Mouse (Mus musculus) testis, postnatal 10 days (tissue): ENCODE data around the gene 4930402H24Rik.

Source experiments
- DNase-seq: peaks from one replicate; pipeline ENCODE4 v3.0.0; 2021; ENCODE audit warnings: low spot score

The 4930402H24Rik gene

DNA sequence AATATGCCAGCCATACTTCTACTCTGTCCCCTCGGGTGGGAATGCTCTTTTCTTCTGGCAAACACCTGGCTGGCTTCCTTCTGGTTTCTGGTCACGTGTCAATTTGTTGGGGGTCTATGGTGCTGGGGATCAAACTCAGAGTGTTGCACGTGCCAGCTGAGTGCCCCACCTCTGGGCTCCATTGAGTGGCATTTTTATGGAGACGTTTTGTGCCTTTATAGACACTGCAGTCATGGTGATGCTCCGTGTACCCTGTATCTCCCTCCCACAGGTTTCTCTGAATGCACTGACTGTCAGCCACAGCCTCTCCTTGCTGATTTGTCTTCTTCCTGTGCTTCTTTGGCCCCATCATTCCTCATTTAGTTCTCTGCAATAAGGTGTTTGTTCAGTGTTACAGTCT is 174.4 kb downstream of the 4930402H24Rik start:
- DNase-seq = no peak

DNA sequence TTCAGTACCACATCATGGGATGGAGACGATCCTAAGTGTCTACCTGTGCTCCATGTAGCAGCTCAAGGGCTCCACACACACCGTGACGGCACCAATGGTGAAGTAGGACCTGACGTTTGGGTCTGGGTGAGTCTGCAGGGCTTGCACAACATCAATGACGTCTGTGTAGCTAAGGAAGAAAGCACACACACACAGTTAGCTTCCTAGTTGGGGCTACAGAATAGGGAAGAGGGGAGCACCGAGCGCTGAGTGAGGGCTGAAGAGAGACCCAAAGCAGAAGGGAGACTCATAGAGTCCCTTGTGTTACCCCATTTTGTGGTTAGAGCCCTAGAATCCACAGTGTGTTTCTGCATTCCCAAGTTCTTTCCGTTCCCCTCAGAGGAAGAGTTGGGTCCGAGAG is 175.5 kb downstream of the 4930402H24Rik start:
- DNase-seq = no peak

DNA sequence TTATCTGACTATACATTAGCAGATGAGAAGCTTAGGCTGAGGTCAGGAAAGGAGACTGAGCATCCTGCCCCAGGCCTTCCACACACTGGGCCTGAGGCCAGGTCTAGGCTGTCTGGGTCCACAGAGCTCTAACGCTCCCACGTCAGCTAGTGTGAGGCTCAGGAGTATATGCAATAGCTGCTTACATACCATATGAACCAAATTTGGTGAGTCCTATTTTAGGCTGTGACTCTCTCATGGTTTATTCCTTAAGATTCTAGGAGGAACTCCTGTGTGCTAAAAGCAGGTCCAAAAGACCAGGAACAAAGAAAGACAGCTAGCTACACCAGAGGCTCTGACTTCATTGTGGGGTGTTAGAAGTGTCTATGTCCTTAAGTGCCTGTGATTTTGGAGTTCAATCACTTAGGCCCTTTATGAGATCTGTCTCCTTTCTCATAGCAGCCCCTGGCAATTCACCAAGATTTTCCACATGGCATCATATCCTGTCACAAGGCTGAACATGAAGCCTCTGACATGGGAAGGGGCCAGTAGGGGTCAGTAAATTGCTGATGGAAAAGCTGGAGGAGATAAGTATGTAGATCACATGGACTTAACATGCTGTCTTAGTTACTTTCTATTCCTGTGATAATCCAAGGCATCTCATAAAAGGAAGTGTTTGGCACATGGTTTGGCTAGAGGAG is 177.2 kb downstream of the 4930402H24Rik start:
- no peak for DNase-seq

DNA sequence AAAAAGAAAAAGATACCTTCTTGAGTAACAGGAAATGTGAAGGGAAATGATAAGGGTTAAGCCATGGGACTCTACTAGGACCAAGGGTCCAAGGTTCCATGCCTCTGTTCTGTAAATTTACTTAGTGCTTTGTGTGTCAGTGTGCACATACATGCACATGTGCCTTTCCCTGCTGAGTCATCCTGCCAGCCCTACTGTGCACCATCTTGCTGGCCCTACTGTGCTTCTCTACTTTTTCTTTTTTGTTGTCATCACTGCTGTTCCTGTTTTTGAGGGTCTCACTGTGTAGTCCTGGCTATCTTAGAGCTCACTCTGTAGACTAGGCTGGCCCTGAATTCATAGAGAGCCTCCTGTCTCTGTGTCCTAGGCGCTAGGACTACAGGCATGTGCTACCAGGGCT is 178.5 kb downstream of the 4930402H24Rik start:
- DNase-seq = no peak

DNA sequence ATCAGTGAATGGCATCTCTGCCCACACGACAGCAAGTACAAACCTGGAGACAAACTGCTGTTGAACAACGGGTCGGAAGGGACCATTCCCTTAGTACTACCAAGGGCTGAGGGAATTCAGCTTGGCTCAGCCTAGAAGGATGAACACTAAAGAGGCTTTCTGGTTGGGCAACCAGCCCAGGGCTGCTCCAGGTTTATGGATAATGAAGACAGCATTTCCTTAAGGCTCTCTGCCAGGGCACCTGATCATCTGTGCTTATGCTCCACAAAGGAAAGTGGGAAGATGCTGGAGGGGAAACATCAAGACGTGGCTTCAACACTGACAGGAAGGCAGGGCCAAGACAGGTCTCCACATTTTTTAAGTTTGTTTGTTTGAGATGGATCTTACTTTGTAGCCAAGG is 181.8 kb downstream of the 4930402H24Rik start:
- no peak for DNase-seq

DNA sequence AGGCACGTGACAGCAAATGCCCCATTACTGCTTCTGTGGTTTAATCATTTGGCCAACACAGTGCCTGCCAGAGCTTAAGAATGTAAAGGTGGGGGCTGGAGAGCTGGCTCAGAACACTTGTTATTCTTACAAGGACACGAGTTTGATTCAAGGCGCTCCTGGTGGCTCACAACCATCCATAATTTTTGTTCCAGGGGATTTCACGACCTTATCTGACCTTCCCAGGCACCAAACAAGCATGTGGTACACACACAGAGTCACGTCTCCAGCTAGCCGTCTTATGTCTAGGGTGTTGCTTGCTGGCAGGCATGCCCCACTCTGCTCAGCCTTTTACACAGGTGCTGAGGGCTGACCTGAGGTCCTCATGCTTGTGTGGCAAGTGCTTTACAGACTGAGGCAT is 188.3 kb downstream of the 4930402H24Rik start:
- no peak for DNase-seq

DNA sequence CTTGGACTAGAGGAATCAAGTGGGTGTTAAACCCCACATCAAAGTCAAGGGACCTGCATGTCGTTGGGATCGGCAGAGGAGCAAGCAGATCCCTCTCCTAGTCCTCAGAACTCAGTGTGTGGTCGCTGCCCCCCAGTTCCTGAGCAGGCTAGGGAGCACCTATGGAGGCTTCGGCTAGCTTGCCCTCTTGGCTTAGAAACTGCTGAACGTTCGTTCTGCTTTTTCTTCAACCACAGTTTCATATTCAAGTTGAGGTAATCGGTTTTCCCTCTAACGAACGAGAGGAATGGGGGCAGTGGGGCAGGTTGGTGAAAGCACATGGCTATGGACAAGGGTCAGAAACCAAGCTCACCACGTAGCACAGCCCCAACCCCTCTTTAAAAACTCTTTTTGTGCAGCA is 199.1 kb downstream of the 4930402H24Rik start:
- DNase-seq = no peak

DNA sequence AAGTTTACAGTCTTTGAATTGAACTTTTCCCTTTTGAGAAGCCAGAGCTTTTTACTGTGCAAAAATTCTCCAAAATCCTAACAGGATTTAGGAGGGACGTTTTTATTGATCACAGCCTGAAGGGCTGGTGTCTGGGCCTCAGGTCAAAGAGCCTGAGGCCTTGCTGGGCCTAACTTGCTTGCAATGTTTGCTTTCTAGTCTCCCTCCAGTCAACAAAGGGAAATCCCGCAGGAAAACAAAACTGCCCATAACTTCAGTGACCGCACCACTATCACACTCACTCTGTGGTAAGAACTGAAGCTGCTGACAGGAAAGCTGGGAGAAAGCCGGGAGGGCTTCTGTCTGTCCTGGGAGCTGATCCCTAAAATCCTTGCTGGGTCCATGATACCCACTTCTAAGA is 199.6 kb downstream of the 4930402H24Rik start:
- DNase-seq = no peak

DNA sequence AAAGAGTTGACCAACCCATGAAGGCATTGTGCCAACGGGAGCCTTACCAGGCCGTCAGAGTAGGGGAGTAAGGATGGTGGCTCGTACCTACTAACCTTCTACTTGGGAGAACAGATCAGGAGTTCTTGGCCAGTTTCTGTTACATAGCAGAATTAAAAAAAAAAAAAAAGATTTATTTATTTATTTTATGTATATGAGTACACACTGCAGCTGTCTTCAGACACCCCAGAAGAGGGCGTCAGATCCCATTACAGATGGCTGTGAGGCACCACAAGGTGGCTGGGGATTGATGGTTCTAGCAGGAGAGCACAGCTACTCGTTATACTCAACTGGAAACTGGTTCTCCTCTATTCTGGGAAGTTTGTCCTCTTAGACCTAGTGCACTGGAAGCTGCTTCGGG is 201.0 kb downstream of the 4930402H24Rik start:
- DNase-seq = no peak

DNA sequence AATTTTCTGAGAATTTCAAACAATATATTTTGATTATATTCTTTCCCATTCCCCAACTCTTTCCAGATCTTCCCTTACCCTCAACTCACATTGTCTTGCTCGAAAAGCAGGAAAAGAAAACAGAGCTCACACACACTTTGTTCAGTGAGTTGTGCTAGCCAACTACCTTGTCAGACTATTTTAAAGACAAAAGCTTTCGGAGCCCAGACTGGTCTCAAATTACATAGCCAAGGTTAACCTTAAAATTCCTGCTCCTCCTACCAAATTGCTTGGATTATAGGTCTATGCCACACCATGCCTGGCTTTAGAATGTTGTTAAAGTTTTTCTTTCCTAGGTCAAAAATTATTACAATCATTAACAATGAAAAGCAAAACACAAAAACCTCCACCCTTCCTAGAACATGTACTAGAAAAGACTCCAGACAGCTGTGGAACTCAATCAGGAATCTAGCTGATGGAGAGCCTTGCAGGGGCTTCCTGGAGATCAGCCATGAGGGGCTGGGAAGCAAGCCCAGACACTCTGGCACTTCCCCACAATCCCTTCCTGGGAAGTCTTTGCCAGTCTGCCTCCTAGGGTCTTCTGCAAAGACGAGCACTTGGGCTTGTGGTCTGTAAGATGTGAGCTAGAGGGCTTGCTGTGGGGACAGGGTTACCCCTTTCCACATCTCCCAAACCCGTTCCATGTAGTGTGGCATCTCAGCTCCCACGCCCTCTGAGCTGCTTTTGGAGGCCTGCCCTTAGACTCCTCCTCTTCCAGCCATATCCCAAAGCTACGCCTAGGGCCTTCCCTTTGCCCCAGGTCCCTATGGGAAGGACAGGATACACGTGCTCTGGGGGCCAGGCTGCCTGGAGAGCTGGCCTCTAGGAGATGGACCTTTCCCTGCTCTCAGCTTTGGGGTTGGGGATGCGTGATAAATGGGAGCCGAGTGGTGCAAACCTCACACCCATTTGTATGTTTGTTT is 201.9 kb downstream of the 4930402H24Rik start:
- no peak for DNase-seq

DNA sequence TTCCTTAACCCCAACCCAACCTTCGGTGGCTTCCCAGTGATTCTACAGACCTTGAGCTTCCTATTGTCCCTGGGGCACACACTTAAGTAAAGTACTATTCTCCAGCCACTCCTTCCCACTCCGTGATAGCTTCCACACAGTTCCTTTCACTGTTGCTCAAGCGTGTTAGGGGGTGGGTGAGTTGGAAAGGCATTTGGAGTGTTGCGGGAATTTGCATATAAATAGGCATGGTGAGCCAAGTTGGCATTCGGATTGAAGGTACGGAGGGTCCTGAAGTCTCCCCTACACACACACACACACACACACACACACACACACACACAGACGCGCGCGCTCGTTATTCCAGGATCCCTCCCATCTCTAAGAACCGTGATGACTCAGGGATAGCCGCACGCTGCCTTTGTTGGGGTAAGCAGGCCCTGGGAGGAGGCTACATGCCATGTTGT is 208.4 kb downstream of the 4930402H24Rik start:
- no peak for DNase-seq

DNA sequence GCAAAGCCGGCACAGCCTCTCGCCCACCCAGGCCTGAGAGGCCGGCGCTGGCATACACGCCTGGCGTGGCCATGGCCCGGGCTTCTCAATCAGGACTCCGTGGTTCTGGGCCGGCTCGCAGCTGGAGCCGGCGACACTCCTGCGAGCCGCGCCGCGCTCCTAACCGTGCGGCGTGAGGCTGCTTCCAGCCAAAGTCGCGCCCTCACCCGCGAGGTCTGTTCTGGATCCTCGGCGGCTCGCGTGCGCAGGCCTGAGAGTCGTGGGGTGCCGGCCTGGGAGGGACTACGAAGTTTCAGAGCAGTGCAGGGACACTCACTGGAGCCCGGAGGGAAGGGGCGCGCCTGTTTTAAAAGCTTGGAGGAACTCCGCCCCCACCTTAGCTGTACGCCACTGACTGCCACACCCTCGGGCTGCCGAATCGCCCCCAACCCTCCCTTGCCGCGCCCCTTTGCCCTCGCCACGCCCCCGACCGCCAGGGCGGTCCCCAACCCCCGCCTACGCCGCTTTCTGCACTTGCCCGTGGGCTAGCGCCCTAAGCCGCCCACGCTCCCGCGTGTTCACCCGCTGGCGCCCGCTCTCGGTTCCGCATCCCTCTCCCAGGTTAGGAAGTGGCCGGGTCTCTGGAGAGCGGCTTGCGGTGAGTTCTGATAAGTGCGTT is 208.9 kb downstream of the 4930402H24Rik start, which contains the start of gene Slc4a11:
TSS of gene Slc4a11 (minus strand) at position 367 of the 658 bp plus-strand sequence.
- DNase-seq = peak; percentile 82

DNA sequence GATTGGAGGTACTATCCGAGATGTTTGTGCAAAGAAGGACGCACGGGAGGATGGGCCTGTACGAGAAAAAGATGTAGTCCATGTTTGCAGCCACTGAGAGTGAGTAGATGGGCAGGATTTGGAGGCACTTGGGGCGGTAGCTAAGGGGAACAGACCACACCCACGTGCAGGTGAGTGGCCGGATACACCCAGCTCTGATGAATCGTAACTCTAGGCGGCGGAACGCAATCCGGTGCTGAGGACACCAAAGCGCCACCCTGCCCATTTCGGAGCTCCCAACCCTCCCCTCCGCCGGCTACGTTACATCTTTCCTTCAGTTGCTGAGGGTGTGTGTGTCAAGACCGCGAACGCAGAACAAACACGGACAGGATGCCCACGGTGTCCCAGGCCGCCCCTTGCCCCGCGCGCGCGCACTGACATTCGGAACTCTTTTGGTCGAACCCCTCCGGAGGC is 209.5 kb downstream of the 4930402H24Rik start:
- DNase-seq = peak; percentile 55

DNA sequence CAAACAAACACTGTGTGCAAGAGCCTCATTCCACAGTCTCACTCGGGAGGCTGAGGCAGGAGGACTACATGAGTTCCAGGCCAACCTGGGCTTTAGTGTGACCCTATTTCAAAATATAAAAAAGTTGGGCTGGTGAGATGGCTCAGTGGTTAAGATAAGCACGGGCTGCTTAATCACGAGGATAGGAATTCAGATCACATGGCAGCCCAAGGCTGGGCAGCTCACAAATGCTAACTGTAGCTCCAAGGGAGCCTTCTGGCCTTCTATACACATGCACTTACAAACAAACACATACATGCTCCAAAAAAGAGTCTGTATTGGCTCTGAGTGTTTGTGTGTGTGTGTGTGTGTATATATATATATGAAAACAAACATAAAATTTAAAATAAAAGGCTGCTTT is 212.6 kb downstream of the 4930402H24Rik start:
- no peak for DNase-seq

DNA sequence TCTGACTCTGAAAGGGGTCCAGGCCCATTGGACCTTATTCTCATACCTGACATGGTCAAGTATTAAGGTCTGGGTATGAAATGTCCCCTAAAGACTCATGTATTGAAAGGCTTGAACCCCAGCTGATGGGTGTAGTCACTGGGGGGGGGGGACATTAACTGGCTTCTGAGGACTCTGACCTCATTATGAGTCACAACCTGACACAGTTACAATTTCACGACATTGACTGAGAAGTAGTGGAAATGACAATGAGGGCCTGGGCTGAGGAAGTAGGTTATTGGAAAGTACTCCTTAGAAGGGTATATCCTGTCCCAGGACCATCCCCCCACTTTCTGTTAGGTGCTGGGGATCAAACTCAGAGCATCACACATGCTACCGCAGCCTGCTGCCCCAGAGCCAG is 217.2 kb downstream of the 4930402H24Rik start:
- DNase-seq = no peak

DNA sequence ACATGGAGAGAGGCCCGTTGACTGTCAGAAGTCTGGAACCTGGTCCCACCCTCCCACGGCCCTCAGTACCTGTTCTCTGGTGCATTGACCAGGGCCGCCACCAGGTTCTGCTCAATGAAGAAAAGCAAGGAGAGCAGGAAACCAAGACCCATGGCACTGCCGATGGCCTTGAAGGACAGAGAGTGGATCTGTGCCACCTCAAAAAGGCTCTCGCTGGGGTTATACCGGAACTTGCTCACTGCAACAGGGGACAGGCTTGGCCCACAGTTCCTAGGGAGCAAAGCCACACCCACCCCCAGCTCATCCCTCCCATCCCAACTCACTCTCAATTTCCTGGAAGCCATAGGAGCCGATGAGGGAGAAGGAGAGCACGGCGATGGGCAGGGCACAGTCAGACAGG is 220.8 kb downstream of the 4930402H24Rik start:
- no peak for DNase-seq

DNA sequence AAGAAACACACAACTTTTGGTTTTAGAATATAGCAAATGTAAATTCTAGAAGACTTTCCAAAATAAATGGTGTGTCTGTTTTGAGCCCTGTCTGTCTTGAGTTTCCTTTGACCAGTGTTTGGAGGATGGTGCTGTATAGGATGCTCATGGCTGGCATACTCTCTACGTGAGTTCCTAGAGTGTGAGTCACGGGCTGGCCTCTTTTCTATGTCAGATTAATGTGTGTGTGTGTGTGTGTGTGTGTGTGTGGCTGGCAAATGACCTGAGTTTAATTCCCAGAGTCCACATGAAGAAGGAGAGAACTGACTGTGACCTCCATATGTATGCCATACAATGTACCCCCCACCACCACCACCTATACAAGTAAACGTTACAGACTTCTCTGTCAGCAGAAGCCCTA is 224.7 kb downstream of the 4930402H24Rik start:
- no peak for DNase-seq

DNA sequence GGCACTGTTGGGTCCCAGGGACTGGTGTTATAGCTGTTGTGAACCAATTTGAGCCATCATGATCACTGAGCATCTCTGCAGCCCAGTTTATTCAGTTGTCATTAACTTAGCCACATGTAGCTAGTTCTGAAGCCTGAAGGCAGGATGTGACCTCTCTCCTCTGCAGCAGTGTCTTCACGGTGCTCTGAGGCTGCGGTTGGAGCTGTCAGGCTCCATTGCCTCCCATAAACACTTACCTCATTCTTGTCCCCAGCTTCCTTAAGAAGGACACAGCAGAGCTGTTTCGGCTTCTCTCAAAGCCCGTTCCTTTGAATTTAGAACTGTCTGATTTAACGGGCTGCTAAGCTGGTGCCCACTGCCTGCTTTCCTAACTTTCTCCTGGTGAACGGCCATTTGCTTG is 226.3 kb downstream of the 4930402H24Rik start:
- no peak for DNase-seq

DNA sequence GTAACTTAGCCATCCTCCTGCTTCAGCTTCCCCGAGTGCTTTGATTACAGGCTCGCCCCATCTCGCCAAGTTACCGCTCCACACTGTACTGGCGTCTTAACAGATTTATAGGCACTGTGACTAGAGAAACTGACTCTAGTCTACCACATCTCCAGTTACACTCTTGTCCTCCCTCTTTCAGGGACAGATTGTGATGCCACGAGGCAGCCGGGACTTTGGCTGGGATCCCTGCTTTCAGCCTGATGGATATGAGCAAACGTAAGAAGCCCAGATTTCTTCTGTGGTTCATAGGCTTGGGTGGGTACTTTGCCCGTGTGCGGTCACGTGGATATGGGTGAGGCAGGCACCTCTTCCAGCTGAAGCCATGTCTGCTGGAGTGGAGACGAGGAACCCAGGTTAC is 227.1 kb downstream of the 4930402H24Rik start:
- no peak for DNase-seq

DNA sequence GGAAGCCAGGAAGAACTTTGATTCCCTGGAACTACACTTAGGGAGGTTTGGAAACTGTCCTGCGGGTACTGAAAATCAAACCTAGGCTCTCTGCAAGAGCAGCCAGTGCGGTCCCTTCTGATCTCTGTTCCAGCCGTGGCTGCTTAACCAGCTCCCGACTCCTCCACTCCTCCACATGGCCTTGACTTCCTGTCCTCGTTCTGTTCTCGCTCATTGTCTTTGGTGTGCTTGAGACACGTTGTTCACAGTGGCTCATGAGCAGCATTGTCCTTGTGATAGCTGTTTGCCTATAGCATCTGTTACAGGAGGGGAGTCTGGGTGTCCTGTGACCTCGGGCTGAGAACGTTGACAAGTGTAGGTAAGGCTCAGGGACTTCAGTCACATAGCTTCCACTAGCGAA is 229.0 kb downstream of the 4930402H24Rik start:
- peak; percentile 60 for DNase-seq

DNA sequence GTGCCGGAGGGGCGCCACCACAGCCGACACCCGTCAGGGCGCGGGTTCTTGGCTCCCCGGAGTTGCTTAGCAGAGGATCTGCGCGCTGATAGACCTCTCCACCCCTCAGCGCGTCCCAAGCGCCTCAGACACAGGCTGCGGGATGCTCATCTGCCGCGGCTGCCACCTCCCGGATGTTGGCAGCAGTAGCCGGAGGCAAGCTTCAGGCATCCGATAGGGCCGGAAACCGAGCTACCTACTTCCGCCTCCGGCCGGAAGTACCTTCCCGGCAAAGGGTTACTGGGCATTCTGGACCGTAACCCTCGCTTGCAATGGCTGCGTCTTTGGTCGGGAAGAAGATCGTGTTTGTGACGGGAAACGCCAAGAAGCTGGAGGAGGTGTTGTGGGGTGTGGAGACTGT is 238.6 kb downstream of the 4930402H24Rik start, which contains the start of gene Itpa:
TSS of gene Itpa (plus strand) at position 52 of the 400 bp plus-strand sequence.
- peak; percentile 86 for DNase-seq

DNA sequence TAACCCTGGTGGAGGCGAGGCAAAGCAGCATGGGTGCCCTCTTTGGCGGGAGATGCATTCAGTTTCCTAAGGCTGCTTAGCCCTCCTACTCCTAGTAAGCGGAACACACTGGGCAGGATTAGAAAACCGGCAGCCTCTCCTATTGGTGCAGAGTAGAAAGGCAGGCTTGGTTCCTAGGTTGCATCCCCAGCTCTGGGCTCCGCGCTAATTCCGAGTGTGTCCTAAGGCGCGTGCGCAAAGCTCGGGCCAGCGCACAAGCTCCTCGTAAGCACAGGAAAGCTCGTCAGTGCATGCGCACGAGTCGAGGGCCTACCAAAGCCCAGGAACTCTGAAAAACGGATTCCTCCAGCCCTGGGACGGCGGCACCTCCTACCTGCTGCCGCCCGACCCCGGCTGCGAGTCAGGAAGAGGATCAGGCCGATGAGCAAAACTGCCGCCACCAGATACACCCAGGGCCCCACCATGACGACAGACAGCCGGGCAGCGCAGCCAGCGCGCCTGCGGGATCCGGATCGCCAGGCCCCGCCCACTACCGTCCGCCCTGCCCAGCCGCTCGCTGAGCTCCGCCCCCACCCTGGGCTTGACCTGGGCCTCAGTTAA is 242.0 kb downstream of the 4930402H24Rik start, which contains the start of gene Ddrgk1:
TSS of gene Ddrgk1 (minus strand) at position 558 of the 600 bp plus-strand sequence.
- peak; percentile 96 for DNase-seq
